Mouse (Mus musculus) mouse trophoblast stem cell (cell line): ENCODE results near the gene Gm11060.

Experiments used
- in situ Hi-C, 2 experiments: fragments of 300-500 bp; cut with MseI, MboI; formaldehyde crosslinking; loops; 2 replicates in 1 of 2; 3 replicates in 1 of 2; pipeline ENCODE4 v1.15.1; 2025

The Gm11060 gene

DNA sequence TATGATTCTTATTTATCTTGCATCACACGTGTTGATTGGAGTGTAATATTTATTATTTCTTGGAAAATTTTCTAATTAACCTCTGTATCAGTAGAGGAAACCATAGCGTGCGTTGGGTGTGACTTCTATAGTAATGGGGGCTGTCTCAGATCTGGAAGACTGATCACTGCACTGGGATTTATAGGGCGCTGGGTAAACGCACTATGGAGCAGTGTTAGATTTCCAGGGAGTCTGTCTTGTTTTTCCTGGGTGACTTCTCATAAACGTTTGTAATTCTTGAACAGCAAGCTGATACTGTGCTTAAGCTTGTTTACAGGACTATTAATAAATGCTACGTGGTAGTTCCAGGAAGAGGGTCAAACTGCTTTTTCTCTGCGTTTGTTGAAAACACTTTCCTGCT is 25.9 kb downstream of the Gm11060 start:
- in situ Hi-C loops, result no loop called here

GRCm38 (mm10) chr2:105122216-105122615 is 30.4 kb downstream of the Gm11060 start:
- in situ Hi-C loops, result no loop called here

DNA sequence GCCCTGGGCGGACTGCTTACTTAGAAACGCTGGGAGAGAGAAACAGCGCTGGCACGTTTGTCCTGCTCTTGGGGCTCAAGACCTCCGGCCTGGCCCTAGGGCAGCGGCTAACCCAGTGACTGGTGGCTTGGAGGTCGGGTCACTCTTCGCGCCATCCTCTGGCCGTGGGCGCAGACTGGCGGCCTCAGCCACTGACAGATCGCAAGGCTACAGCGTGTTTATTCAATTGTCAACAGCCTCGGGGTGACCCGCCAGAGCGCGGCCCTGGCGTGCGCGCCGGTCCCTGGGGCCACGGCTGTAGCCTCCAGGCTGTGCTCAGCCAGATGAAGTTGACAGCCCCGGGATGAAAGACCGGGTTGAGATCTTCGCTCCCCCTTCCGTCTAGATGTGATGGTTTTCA is 31.1 kb downstream of the Gm11060 start:
- in situ Hi-C loops, result no loop called here

DNA sequence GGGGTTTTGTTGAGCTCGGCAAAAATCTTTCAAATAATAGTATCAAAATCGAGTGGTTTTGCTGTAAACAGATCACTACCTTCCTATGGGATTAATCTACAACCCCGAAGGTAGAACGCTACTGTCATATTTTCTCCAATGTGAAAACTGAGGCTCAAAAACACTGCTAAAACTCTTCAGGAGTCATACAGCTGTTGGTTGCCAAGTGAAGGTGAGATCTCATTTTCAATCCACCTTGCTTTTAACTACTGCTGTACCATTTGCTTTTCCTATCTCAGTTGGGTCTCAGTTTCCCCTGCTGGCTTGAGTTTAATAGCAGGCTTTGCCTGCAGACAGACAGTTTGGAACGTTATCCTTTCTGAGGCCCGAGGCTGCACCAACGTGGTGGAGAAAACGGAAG is 31.6 kb downstream of the Gm11060 start:
- in situ Hi-C loops, result no loop called here

DNA sequence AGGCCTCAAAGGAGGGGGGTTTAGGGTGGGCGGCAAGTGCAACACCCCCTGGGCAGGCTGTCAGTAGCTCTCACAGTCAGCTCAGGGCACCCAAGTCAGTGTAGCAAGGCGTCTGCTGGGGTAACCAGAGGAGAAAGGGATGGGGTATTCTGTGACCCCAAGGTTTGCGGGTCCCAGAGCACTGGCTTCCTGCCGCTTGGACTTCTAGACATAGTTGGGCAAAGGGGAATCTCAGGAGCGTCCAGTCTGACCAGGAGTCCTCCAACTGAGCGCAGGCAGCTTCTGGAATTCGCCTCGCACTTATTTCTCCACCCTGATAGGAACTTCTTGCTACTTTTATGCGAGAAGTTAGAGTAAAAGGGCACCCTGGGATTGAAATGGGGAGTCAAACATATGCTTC is 32.1 kb downstream of the Gm11060 start:
- in situ Hi-C loops, result no loop called here

DNA sequence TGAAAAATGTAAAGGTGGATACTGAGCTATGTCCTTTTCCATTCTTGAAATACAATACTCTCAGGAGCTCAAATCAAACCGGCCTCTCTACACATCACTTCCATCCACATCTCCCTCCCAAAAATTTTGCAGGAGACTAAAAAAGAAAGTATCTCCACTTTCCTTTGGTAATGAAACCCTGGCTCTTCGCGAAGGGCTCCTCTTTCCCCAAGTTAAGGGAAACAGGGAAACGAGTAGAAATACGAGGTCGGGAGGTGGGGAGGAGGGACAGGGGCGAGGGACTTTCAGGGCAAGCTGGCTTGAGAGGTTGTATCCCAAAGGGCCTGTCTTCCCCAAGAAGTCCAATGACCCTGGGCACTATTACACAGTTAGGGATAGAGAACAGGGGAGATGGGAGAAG is 32.6 kb downstream of the Gm11060 start:
- in situ Hi-C loops, result no loop called here

DNA sequence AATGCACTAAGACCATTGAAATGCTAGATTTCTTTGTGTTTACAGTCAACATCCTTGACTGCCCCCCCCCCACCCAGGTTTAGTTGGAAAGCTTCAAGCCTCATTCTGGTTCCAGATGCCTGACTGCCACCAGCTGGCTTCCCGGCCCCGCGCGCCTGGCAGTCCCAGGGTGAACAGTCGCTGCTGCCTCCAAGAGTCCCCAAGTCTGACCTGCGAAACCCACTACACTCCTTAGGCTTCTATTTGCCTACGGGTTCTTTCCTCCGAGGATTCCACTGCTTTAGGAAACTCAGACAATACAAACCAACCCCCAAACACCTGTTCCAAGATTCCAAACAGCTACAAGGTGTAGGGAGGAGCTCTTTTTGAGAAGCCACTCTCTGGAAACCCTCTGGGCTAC is 33.4 kb downstream of the Gm11060 start:
- in situ Hi-C loops, result no loop called here

GRCm38 (mm10) chr2:105125641-105126040 is 33.8 kb downstream of the Gm11060 start:
- in situ Hi-C loops, result no loop called here

DNA sequence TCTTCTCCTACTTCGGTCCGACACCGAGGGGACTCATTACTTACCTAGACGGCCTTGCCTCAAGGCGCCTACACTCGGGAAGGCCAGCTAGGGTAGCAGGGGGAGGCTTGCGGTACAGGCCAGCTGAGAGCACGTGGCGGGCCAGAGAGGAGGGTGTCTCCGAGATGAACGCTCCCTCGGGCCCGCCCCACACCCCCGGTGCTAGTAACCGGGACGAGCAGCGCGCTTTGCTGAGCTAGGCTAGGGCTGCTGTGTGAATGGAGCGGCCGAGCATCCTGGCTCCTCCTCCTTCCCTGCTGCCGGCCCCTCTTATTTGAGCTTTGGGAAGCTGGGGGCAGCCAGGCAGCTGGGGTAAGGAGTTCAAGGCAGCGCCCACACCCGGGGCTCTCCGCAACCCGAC is 34.5 kb downstream of the Gm11060 start, which contains the start of gene Wt1:
Gene Wt1, plus strand, starts transcription at position 251 of the 400 bp plus-strand sequence.
- in situ Hi-C loops, result no loop called here

DNA sequence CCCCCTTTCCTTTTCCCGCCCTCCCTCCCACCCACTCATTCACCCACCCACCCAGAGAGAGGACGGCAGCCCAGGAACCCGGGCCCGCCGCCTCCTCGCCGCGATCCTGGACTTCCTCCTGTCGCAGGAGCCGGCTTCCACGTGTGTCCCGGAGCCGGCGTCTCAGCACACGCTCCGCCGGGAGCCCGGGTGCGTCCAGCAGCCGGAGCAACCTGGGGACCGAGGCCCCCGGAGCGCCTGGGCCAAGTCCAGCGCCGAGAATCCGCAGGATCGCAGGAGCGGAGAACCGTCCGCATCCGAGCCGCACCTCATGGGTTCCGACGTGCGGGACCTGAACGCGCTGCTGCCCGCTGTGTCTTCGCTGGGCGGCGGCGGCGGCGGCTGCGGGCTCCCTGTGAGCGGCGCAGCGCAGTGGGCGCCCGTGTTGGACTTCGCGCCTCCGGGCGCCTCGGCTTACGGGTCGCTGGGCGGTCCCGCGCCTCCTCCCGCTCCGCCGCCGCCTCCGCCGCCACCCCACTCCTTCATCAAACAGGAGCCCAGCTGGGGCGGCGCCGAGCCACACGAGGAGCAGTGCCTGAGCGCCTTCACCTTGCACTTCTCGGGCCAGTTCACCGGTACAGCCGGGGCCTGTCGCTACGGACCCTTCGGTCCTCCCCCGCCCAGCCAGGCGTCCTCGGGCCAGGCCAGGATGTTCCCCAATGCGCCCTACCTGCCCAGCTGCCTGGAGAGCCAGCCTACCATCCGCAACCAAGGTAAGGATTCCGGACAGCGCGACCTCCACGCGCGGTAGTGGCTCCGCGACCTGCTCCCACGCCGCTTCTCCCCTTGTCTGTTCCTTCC is 35.1 kb downstream of the Gm11060 start:
- in situ Hi-C loops, result no loop called here

DNA sequence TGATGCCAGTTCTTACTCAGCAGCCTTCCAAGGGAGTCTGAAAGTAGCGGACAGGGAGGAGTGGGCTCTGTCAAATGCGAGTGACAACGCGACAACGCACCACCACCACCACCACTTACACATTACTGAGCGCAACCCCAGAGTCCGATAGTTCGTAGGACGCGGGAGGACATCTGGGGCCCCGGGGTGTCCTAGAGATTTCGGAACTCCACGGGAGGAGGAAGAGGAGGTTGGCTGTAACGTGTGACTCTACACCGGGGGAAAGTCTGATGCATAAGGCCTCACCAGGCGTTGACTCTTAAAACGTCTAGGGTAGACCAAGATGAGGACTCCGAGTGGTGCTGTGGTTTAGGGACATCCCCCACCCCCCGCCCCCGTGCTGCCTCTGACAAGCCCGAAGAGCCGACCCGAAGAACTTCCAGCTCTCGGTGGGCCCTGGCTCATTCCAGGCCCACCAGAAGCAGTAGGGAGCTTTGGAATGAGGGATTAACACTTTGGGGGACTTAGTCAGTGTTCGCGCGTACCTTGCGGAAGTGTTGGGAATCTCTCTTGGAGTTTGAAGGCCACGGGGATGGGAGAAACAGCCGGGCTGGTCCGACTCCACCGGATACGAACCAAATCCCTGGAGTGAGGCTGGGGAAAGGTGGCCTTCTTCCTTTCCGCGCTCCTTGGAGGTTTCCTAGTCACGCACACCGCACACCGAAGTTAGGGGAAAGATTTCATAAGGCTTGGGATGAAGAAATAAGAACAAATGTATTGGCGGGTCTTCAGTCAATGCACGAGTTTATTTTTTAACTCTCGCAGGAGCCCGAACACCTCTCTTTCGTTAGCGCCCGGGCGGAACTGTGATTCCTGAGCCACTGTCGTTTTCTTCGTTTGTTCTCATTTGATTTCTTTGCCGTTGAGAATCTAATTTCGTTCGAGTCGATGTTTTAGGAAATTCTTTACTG is 36.0 kb downstream of the Gm11060 start:
- in situ Hi-C loops, result no loop called here

- in situ Hi-C loops, result no loop called here
Measured at GRCm38 (mm10) chr2:105128564-105128963, 36.7 kb downstream of the Gm11060 start.

- in situ Hi-C loops, result no loop called here
Measured at GRCm38 (mm10) chr2:105130351-105131060, 38.7 kb downstream of the Gm11060 start.

GRCm38 (mm10) chr2:105131061-105131810 is 39.4 kb downstream of the Gm11060 start:
- in situ Hi-C loops, result no loop called here

DNA sequence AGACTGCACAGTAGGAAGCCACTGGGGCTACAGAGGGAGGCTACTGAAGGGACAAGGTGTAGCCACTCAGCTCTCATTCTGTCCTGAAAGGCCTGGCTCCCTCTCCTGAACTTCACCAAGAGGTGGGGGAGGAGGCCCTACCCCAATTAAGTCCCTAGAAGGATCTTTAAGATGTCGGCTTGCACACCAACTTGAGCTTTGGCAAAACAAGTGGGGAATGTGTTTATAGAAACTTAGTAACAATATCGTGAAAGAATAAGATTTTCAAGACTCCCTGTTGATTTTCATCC is 39.9 kb downstream of the Gm11060 start:
- in situ Hi-C loops, result no loop called here

GRCm38 (mm10) chr2:105132300-105132699 is 40.5 kb downstream of the Gm11060 start:
- in situ Hi-C loops, result no loop called here

DNA sequence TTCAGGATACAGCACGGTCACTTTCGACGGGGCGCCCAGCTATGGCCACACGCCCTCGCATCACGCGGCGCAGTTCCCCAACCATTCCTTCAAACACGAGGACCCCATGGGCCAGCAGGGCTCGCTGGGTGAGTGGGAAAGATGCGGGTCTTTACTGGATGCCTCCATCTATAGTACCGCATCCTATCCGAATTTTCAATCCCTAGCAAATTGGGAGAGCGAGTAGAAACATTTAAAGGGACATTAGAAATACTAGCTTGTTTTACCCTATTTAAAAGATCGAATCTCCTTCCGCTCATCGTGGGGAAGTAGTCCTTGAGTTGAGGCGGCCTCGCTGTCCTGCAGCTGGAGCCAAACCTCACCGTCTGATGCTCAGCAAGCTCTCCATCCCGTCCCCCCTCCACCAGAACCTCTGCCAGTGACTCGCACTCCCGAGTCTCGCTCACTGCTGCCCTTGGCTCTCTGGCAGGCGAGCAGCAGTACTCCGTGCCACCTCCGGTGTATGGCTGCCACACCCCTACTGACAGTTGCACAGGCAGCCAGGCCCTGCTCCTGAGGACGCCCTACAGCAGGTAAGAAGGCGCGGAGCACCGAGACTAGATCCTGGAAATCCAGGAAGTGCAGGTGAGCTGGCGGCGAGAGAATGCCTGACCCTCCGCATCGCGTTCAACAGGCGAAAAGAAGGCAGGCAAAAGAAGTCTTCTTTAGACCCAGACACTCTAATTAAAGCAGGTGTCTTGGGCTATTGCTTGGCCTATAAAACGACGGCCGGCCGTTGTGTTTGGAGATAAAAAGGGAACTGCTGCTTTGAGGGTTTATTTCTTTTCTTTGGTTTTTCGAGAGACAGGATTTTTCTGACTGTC is 41.3 kb downstream of the Gm11060 start:
- in situ Hi-C loops, result no loop called here

DNA sequence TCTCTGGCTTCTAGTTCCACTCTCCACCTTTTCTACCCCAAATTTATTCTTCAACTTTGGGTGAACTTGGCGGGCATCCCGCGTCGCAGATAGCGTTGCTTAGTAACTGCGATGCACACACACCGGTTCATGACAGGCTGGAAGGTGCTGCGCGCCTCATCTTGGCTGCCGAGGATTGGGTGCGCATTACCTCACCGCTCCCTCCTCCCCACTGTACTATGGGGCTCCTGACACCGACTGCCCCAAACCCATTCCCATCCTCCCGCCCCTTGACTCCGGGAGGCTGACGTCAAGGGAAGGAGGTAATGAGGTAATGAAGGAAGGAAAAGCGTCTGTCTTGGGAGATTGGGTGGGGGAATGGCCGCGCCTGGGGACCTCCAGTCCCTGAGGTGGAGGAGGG is 42.5 kb downstream of the Gm11060 start:
- in situ Hi-C loops, result no loop called here

- in situ Hi-C loops, result no loop called here
Measured at GRCm38 (mm10) chr2:105139471-105139870, 47.7 kb downstream of the Gm11060 start.

DNA sequence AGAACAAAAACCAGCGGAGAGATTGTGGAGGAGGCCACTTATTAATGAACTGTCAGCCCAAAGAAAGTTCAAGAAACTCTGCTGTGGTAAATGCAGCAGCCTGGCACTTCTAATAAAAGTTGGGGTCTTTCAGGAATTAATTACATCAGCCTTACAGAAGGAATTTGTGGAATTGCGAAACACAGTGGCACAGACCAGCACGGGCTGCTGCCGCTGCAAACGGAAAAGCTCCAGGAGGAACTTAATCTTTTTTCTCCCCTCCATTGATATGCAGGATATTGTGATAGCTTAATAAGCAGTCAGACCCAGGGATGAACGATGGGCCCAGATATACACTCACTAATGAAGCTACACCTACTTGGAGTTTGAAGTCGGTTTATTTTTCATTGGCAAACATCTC is 49.6 kb downstream of the Gm11060 start:
- in situ Hi-C loops, result no loop called here
